Mouse (Mus musculus) brain, embryonic 18.5 days (tissue): Measurements from ENCODE around the gene Slc25a10.

Experiments
- DNase-seq: peaks from one replicate; pipeline ENCODE4 v3.0.0-alpha.2; 2012; ENCODE audit warnings: low read depth, low spot score

Gene Slc25a10

DNA sequence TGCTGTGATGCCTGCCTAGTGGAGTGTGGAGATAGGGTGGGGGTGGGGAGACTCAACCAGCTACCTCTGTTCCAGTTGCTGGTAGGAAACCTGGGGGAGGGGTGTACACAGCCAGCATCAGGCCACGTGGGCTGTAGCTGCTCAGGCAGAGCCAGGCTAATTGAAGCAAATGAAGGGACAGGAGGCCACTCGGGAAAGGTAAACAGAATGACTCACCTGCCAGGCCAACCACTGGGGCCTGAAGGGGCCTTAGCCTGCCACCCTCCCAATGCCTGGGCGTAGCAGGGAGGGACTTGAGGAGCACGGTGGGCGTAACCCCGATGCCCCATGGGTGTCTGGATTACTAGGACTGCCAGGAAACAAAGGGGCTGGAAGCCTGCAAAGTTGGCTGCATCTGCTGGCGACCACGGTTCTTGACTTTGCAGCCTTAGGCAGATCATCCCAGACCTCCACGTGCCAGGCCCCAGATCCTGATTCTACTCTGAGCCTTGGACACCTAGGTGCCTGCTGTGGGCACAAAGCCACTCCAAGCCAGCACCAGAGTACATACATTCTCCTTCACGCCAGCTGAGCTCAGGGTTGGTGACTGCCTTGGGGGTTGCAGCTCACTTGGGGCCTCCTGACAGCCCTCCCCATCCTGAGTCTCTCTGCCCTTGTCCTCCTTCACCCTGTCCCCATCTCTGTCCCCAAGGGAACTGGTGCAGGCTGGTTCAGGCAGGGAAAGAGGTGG is 47.8 kb downstream of the Slc25a10 start:
- no peak for DNase-seq

DNA sequence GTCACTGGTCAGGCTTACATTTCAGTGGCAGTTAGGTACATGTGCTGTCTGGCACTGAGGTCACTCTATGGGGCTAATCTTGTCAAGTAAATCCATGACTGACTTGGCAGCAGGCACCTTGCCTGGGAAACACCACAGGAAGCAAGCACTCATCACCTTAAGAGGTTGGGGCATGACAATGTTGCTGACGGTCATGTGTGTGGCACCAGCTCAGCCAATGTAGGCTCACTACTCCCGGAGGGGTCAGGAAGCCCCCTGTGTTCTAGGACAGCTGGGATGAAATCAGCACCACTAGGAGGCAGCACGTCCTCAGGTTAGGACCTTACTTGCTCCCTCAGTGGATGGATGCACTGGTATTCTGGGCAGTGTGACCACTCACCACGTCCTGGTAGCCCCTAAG is 50.3 kb downstream of the Slc25a10 start:
- DNase-seq, result no peak

DNA sequence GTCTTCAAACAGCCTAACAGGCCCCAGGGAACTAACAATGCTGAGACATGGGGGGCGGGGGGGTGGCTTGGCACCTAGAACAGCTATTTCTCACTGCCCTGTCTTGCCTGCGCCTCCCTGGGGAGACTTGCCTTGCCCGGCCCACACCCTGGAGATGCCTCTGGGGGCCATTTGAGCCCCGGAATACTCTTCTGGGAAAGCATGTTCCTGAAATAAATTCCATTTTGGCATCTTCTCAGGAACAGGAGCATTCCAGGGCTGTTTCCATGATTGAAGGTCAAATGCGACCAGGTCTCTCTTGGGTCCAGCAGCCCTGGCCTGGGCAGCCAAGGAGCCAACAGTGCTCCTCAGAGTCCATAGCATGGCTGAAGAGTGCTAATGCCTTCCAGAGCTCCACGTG is 50.7 kb downstream of the Slc25a10 start:
- no peak for DNase-seq

DNA sequence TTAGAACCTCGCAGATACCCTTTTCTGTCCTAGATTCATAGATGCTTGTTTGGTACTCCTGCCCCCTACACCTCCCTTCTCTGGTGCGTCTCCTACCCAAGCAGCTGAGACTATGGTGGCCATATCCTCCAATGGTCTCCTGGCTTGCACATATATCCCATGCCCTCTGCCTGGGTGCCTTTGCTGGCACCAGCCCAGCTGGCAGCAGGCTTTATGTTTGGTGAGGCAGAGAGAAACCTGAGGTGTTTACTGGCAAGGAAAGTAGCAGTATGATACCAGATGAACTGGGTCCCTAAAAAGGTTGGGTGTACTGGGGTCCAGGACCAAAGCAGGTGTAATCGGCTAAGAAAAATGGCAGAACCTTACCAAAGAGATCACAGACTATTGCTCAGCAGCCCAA is 54.3 kb downstream of the Slc25a10 start:
- DNase-seq, result no peak

DNA sequence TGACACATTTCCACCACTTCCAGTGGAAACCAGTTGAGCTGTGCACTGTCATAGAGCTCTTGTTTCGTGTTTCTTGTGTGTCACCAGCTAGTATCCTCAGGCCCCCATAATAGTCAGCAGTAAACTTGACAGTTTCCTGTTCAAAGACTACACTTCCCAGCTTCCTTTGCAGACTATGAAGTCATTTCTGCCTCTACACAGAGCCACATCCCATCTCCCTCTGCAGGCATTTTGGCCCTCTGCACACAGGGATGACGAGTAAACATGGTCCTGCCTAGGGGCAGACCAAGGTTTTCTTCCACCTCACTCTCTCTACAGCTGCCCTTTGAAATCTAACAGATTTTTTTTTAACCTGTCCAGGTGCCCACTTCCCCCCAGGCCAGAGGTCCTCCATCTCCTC is 55.8 kb downstream of the Slc25a10 start:
- no peak for DNase-seq

DNA sequence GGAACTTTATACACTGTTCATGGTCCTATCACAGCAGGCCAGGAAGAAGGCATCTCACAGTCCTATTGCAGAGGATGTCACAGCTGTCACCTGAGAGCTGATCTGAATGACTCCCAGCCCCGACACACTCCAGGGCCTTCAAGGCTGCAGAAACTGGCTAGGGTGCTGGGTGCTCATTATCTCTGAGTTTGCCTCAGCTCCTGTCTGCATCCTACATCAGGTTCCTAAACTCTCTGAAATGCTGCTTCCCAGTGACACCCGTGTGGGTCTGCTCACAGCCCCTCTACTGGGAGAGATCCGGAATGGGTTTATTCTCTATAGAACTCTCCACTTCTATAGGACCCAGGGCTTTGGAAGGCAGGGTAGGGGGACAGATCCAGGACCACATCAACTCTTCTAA is 56.6 kb downstream of the Slc25a10 start:
- no peak for DNase-seq

DNA sequence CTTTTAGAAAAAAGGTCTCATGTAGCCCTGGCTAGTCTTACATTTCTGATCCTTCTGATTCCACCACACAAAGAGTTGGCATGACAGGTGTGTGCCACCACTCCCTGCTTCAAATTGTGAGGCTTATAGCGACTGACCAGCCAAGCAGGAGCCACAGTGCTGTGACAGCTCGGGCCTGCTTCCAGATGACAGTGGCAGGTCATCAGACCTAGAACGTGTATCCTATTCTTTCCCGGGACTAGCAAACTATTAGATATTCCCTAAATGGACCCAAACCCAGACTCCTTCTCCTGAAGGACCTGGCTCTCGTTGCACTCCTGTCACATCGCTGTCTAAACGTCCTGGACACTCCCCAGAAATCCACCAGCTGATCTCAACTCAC is 57.1 kb downstream of the Slc25a10 start:
- no peak for DNase-seq
